Mouse (Mus musculus): Measurements from ENCODE around the gene Klf16. TPM values are rescaled to one million over a fixed set of nuclear protein-coding genes. Genes with fewer than 3 reads are reported as not detected.
A peak's percentile ranks its signal among the peaks of the same experiment; 100 is the strongest.

Gene Klf16
- polyA plus RNA-seq, 1 experiment from 2014 or later = 8.1 TPM

DNA sequence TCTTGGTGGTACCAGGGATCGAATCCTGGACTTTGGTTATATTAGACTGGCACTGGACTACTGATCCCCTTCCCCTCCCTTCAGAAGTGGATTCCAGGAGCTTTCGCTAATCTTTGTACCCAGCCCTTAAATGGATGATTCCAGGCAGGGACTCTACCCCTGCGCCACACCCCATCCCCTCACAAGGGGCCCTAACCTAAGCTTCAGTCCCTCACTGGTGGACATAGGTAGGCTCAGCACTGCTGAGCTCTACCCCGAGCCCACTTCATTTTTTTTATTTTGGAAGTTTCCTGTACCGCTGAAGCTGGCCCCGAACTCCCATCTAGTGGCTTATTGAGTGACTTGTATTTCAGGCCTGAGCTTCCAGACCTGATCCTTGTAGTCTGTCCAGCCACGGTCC, 26.2 kb upstream of the Klf16 start:
- peaks cover 20% of the 10 kb centered on the region for H3K4me1 ChIP-seq
- ATAC-seq (ENCODE audit: low FRiP score) = peak; percentile 19; the same call in 1 of the 2 replicates
- WGBS = 36% methylated on average over 7 of the region's 7 CpGs
- peak overlapping the region; percentile 60 for H3K4me3 ChIP-seq
- H3K9me3 ChIP-seq (replicated peaks) = no peaks in the 10 kb centered on the region
- peak overlapping the region; percentile 82 for H3K27ac ChIP-seq
- H3K4me2 ChIP-seq (replicated peaks) = peak overlapping the region; percentile 95
- H3K9ac ChIP-seq = peak overlapping the region; percentile 71
- no peaks in the 10 kb centered on the region for H3K27me3 ChIP-seq
- peaks cover 23% of the 10 kb centered on the region for H3K36me3 ChIP-seq

- Histone ChIP-seq H3K27me3 (no peaks in the 10 kb centered on the region), H3K27ac (peak within 1 kb of the TSS; percentile 82), H3K36me3 (peaks cover 17% of the 10 kb centered on the region), H3K4me1 (peaks cover 20% of the 10 kb centered on the region), H3K4me2 (replicated peaks) (peak within 1 kb of the TSS; percentile 95), H3K4me3 (peak within 1 kb of the TSS; percentile 60), H3K9me3 (replicated peaks) (no peaks in the 10 kb centered on the region), H3K9ac (peak within 1 kb of the TSS; percentile 71)
- peak; percentile 95 for ATAC-seq (ENCODE audit: low FRiP score)
- under 1% methylated on average over 54 of the region's 54 CpGs for WGBS
Observed at GRCm38 (mm10) chr10:80602698-80603325, 25.7 kb upstream of the Klf16 start, which contains the start of the genes Scamp4 and Adat3. TSS of gene Scamp4 (plus strand) at chr10:80602872. TSS of gene Adat3 (plus strand) at chr10:80602880.

DNA sequence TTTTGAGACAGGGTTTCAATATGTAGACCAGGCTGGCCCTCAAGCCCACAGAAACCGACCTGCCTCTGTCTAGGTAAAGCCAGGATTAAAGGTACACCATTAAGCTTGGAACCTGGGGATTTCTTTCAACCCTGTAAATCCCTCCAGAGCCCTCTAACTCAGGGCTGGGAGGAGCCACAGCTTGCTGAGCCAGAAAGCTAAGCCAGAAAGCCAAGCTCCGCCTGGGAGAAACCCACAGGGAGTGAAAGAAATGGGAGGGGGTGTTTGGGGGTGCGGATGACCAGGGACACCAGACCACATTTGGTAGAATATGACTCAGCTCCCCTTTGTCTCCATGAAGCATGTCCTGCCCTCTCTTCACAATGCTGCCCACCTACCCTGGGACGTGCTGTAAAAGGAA, 19.2 kb upstream of the Klf16 start:
- no peak overlapping the region for H3K27ac ChIP-seq
- H3K9me3 ChIP-seq (replicated peaks) = no peaks in the 10 kb centered on the region
- H3K27me3 ChIP-seq = peaks cover 2% of the 10 kb centered on the region; the same call in 1 of the 2 replicates
- ATAC-seq (ENCODE audit: low FRiP score) = no peak
- no peak overlapping the region for H3K9ac ChIP-seq
- H3K4me1 ChIP-seq = no peaks in the 10 kb centered on the region
- H3K4me2 ChIP-seq (replicated peaks) = no peak overlapping the region
- H3K36me3 ChIP-seq = no peaks in the 10 kb centered on the region
- 39% methylated on average over 4 of the region's 4 CpGs for WGBS
- H3K4me3 ChIP-seq = no peak overlapping the region

- no peaks in the 10 kb centered on the region for H3K27me3 ChIP-seq
- under 1% methylated on average over 73 of the region's 73 CpGs for WGBS
- H3K9me3 ChIP-seq (replicated peaks) = no peaks in the 10 kb centered on the region
- H3K4me2 ChIP-seq (replicated peaks) = peak within 1 kb of the TSS; percentile 100
- peak within 1 kb of the TSS; percentile 96 for H3K9ac ChIP-seq
- peak within 1 kb of the TSS; percentile 94 for H3K4me3 ChIP-seq
- peaks cover 16% of the 10 kb centered on the region for H3K36me3 ChIP-seq
- peak; percentile 97 for ATAC-seq (ENCODE audit: low FRiP score)
- peak within 1 kb of the TSS; percentile 57 for H3K27ac ChIP-seq
- H3K4me1 ChIP-seq = peaks cover 27% of the 10 kb centered on the region
Observed at GRCm38 (mm10) chr10:80589879-80590854, 13.0 kb upstream of the Klf16 start, which contains the start of gene Abhd17a. TSS of gene Abhd17a (minus strand) at chr10:80590341.

GRCm38 (mm10) chr10:80589127-80589878, 12.2 kb upstream of the Klf16 start:
- WGBS = 20% methylated on average over 12 of the region's 12 CpGs
- Histone ChIP-seq H3K4me3 (peak overlapping the region; percentile 94), H3K9ac (peak overlapping the region; percentile 96), H3K27ac (no peak overlapping the region), H3K9me3 (replicated peaks) (no peaks in the 10 kb centered on the region), H3K4me1 (peaks cover 32% of the 10 kb centered on the region), H3K4me2 (replicated peaks) (peak overlapping the region; percentile 100), H3K36me3 (peaks cover 18% of the 10 kb centered on the region), H3K27me3 (no peaks in the 10 kb centered on the region)
- ATAC-seq (ENCODE audit: low FRiP score) = no peak

DNA sequence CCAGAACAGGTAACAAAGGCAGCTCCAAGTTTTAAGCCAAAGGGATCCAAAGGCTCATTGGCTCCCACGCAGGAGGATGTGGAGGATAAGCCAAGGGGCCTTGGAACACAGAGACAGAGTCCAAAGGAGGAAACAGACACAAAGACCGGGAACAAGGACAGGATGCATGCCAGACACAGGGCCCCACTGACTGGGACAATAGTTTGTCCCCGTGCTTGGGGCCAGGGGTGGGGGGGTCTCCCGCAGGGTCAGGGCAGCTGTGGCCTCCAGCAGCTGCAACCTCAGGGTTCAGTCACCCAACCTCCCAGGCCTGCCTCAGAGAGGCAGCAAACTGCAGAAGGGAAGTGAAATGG, 10.2 kb upstream of the Klf16 start:
- 46% methylated on average over 4 of the region's 4 CpGs for WGBS
- peaks cover 32% of the 10 kb centered on the region for H3K4me1 ChIP-seq
- no peak for ATAC-seq (ENCODE audit: low FRiP score)

GRCm38 (mm10) chr10:80586407-80587304, 9.5 kb upstream of the Klf16 start:
- WGBS = 96% methylated on average over 43 of the region's 51 CpGs
- Histone ChIP-seq H3K4me1 (peaks cover 32% of the 10 kb centered on the region), H3K9me3 (replicated peaks) (no peaks in the 10 kb centered on the region), H3K27ac (peak overlapping the region; percentile 40; the same call in 1 of the 2 replicates), H3K9ac (peak overlapping the region; percentile 23), H3K4me2 (replicated peaks) (no peak overlapping the region), H3K4me3 (0 out of 2 replicates have a peak overlapping the region, but pooled peaks have one; percentile 10), H3K27me3 (no peaks in the 10 kb centered on the region), H3K36me3 (peaks cover 35% of the 10 kb centered on the region)
- no peak for ATAC-seq (ENCODE audit: low FRiP score)

More for the DNA sequence above, 10.2 kb upstream of the Klf16 start:
- Histone ChIP-seq H3K9ac (peak overlapping the region; percentile 23; the same call in 1 of the 2 replicates), H3K27ac (peak overlapping the region; percentile 40; the same call in 1 of the 2 replicates), H3K4me2 (replicated peaks) (no peak overlapping the region), H3K9me3 (replicated peaks) (no peaks in the 10 kb centered on the region), H3K4me3 (no peak overlapping the region), H3K27me3 (no peaks in the 10 kb centered on the region), H3K36me3 (peaks cover 35% of the 10 kb centered on the region)

GRCm38 (mm10) chr10:80585581-80585980, 8.5 kb upstream of the Klf16 start:
- WGBS = 95% methylated on average over 8 of the region's 8 CpGs
- no peak overlapping the region for H3K9ac ChIP-seq

GRCm38 (mm10) chr10:80584642-80585552, 7.8 kb upstream of the Klf16 start:
- peaks cover 35% of the 10 kb centered on the region for H3K36me3 ChIP-seq
- no peaks in the 10 kb centered on the region for H3K27me3 ChIP-seq
- ATAC-seq (ENCODE audit: low FRiP score) = no peak
- H3K27ac ChIP-seq = no peak overlapping the region
- WGBS = 76% methylated on average over 12 of the region's 12 CpGs
- no peaks in the 10 kb centered on the region for H3K9me3 ChIP-seq (replicated peaks)
- peak overlapping the region; percentile 27 for H3K9ac ChIP-seq
- H3K4me2 ChIP-seq (replicated peaks) = no peak overlapping the region
- H3K4me1 ChIP-seq = peaks cover 32% of the 10 kb centered on the region
- no peak overlapping the region for H3K4me3 ChIP-seq

More at GRCm38 (mm10) chr10:80585581-80585980, 8.5 kb upstream of the Klf16 start:
- H3K4me1 ChIP-seq = peaks cover 32% of the 10 kb centered on the region
- no peaks in the 10 kb centered on the region for H3K27me3 ChIP-seq
- H3K4me3 ChIP-seq = no peak overlapping the region
- no peaks in the 10 kb centered on the region for H3K9me3 ChIP-seq (replicated peaks)
- no peak for ATAC-seq (ENCODE audit: low FRiP score)
- peaks cover 35% of the 10 kb centered on the region for H3K36me3 ChIP-seq
- no peak overlapping the region for H3K27ac ChIP-seq
- no peak overlapping the region for H3K4me2 ChIP-seq (replicated peaks)

GRCm38 (mm10) chr10:80584045-80584488, 6.9 kb upstream of the Klf16 start:
- Histone ChIP-seq H3K27ac (no peak overlapping the region), H3K36me3 (peaks cover 35% of the 10 kb centered on the region), H3K4me2 (replicated peaks) (no peak overlapping the region), H3K9me3 (replicated peaks) (no peaks in the 10 kb centered on the region), H3K9ac (no peak overlapping the region), H3K4me1 (peaks cover 24% of the 10 kb centered on the region), H3K4me3 (no peak overlapping the region), H3K27me3 (no peaks in the 10 kb centered on the region)
- 72% methylated on average over 12 of the region's 12 CpGs for WGBS
- ATAC-seq (ENCODE audit: low FRiP score) = no peak
